Mouse (Mus musculus) brown adipose tissue, adult 24 weeks (tissue): ENCODE results near the gene Smim11. TPM values are rescaled to one million over a fixed set of nuclear protein-coding genes. Genes with fewer than 3 reads are reported as not detected.

Experiments
- H3K27ac ChIP-seq: fragments of 200-500 bp; replicated peaks from 2 replicates; pipeline ENCODE4 v1.5.1; 2012; ENCODE audit warnings: low read depth, mild to moderate bottlenecking, low read length
- H3K4me1 ChIP-seq: fragments of 200-500 bp; 2 replicates; pipeline ENCODE4 v1.6.1; 2012; ENCODE audit warnings: low read length, mixed read lengths; ENCODE audit not compliant: control insufficient read depth, insufficient read depth, insufficient read length
- H3K4me3 ChIP-seq: fragments of 200-500 bp; 2 replicates; pipeline ENCODE4 v1.5.1; 2012; ENCODE audit warnings: low read depth, mild to moderate bottlenecking, low read length, moderate library complexity; ENCODE audit not compliant: insufficient read depth
- polyA plus RNA-seq: library from polyadenylated mRNA; stranded (reverse); fragments of >200 nt; gene quantifications from 2 replicates; pipeline ENCODE4 v1.2.4, GENCODE M21; 2012; ENCODE audit not compliant: missing spikeins, insufficient read depth, insufficient read length

Smim11 gene
- polyA plus RNA-seq, 1 experiment = 158 TPM

DNA sequence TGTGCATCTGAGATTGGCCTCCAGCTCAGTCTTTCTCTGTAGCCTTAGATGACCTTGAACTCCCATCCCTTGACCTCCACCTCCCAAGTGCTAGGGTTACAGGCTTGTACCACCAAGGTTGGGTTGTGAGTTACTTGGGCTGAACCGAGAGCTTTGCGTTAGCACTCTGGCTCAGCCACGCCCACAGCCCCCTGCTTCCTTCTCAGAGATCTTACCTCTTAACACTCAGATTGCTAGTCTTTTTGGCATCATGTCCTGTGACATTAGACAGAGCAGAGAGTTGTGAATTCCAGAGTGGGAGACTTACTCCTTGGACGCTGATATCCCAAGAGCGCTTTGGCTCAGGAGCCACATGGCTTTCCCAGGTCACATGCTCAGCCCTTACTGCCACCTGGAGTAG, 1.4 kb downstream of the Smim11 start:
- peak overlapping the region; percentile 84; the same call in 1 of the 2 replicates for H3K4me3 ChIP-seq
- H3K27ac ChIP-seq = no peak overlapping the region; the same call in 1 of the 2 replicates
- H3K4me1 ChIP-seq = peaks cover 11% of the 10 kb centered on the region

- Histone ChIP-seq H3K27ac (no peak overlapping the region), H3K4me1 (peaks cover 10% of the 10 kb centered on the region), H3K4me3 (no peak overlapping the region)
Measured at GRCm38 (mm10) chr16:92305519-92305918, 4.4 kb downstream of the Smim11 start.

DNA sequence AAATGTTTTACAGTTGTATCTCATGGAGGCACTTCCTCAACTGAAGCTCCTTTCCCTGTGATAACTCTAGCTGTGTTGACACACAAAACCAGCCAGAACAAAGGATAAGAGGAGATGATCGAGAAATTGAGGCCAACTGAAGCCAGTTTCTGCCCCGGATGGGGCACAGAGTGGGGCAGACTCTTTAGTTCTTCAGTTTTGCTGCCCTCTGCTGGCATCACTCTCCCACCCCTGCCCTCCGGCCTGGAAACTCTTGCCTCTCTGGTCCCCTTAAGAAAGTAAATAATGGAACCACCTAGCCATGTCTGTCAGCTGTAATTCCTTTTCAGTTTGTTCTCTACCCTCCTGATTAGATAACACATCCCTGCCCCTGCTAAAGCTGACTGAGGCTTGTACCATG, 6.9 kb downstream of the Smim11 start:
- H3K27ac ChIP-seq = no peak overlapping the region
- H3K4me3 ChIP-seq = no peak overlapping the region
- no peaks in the 10 kb centered on the region for H3K4me1 ChIP-seq

DNA sequence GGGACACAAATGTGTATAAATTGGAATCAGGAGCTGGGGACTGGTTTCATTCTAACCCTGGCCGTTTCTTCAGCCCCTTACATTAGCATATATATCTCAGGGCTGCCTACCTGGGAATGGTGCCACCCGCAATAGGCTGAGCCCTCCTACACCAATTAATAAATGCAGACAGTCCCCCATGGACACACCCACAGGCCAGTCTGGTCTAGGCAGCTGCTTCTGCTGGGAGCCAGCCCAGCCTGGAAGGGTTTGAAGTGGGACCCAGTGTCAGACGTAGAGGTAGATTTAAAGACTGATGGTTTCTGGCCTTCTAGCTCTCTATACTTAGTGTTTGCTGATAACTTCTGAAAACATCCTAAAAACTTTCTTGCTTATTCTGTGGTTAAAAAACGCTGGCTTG, 8.0 kb downstream of the Smim11 start:
- Histone ChIP-seq H3K4me3 (no peak overlapping the region), H3K4me1 (no peaks in the 10 kb centered on the region), H3K27ac (no peak overlapping the region)

GRCm38 (mm10) chr16:92313953-92314741, 13.1 kb downstream of the Smim11 start:
- Histone ChIP-seq H3K4me3 (no peak overlapping the region), H3K27ac (no peak overlapping the region), H3K4me1 (no peaks in the 10 kb centered on the region)

- H3K4me1 ChIP-seq = no peaks in the 10 kb centered on the region
- H3K27ac ChIP-seq = no peak overlapping the region
- H3K4me3 ChIP-seq = no peak overlapping the region
Measured at GRCm38 (mm10) chr16:92316049-92316738, 15.1 kb downstream of the Smim11 start.

GRCm38 (mm10) chr16:92319353-92320109, 18.4 kb downstream of the Smim11 start:
- Histone ChIP-seq H3K4me1 (no peaks in the 10 kb centered on the region), H3K27ac (no peak overlapping the region), H3K4me3 (no peak overlapping the region)

DNA sequence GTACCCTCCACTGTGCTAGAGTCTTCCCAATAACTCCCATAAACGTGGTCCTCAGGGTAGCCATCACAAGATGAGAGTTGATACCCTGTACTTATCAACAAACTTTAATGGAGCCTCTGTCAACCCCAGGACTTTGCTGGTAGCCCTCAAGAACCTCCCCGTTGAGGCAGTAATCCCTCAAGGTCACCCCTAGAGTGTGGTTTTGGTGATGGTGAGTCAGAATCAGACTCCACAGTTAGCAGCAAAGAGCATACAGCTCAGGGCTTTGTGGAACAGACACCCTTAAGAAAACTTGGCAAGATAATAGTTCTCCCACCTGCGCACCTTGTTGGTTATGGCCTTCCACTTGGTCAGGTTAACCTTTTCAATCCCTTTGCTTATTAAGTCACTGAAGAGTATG, 19.3 kb downstream of the Smim11 start:
- Histone ChIP-seq H3K4me1 (no peaks in the 10 kb centered on the region), H3K27ac (no peak overlapping the region), H3K4me3 (no peak overlapping the region)

- no peak within 1 kb of the TSS for H3K4me3 ChIP-seq
Measured at GRCm38 (mm10) chr16:92321341-92321740, 20.3 kb downstream of the Smim11 start, which contains the start of gene Fam243. Fam243 (minus strand) TSS chr16:92321441.

GRCm38 (mm10) chr16:92324309-92325061, 23.4 kb downstream of the Smim11 start:
- Histone ChIP-seq H3K4me1 (no peaks in the 10 kb centered on the region), H3K4me3 (no peak overlapping the region), H3K27ac (no peak overlapping the region)

More at GRCm38 (mm10) chr16:92321341-92321740, 20.3 kb downstream of the Smim11 start, which contains the start of gene Fam243:
- Histone ChIP-seq H3K27ac (no peak within 1 kb of the TSS), H3K4me1 (no peaks in the 10 kb centered on the region)

DNA sequence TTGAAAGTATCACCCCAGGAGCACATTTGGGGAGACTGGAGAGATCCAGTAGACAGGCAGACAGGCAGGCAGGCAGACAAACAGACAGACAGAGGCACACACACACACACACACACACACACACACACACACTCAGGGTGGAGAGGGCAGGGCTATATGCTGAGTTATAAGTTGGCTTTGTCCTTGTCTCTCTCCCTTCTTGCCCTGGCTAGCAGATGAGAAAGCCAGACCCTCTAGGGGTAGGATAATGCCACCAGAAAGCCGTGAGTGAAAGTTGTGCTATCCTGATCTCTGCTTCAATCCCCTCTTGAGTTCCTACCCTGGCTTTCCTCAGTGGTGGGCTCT, 23.9 kb downstream of the Smim11 start:
- no peak overlapping the region for H3K4me3 ChIP-seq
- H3K27ac ChIP-seq = no peak overlapping the region
- no peaks in the 10 kb centered on the region for H3K4me1 ChIP-seq

DNA sequence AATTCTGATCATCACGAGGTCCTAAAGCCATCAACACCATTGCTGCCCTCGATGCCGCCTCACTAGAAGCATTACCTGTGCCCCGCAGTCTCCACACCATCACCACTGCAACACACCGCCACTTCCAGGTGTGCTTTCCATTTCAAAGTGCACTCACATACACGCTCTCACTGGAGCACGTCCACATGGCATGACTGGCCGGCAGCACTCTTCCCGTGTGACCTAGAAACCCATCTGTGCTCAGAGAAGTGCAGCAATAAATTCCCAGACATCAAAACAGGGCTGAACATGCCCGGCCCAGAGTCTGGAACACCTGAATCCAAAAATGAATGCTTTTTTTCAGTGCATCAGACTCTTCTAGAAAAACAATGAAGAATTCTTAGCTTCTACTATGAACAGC, 26.8 kb downstream of the Smim11 start:
- Histone ChIP-seq H3K4me3 (no peak overlapping the region), H3K4me1 (no peaks in the 10 kb centered on the region), H3K27ac (no peak overlapping the region)

GRCm38 (mm10) chr16:92330966-92331365, 29.9 kb downstream of the Smim11 start:
- no peak overlapping the region for H3K27ac ChIP-seq

GRCm38 (mm10) chr16:92334600-92334999, 33.5 kb downstream of the Smim11 start:
- Histone ChIP-seq H3K4me1 (no peaks in the 10 kb centered on the region), H3K4me3 (no peak overlapping the region), H3K27ac (no peak overlapping the region)

More at GRCm38 (mm10) chr16:92330966-92331365, 29.9 kb downstream of the Smim11 start:
- H3K4me1 ChIP-seq = no peaks in the 10 kb centered on the region
- H3K4me3 ChIP-seq = no peak overlapping the region

DNA sequence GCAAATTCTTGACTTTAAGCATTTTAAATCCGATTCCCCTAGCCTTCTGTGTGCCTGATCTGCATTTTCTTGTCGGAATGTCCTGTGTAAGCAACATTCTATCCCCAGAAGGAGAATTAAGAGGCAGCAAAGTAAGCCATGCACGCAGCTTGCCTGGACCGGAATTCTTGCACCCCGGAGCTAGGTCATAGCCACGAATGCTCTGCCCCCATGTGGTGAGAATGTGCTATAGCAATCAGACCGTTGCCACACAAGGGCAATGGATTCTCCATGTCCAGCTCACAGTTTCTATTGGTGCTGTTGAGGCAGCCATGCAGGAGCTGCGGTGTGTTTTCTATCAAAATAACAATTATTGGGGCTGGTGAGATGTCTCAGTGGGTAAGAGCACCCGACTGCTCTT, 35.2 kb downstream of the Smim11 start:
- Histone ChIP-seq H3K4me1 (no peaks in the 10 kb centered on the region), H3K27ac (no peak overlapping the region), H3K4me3 (no peak overlapping the region)
